Mouse (Mus musculus) forebrain, embryonic 16.5 days (tissue): ENCODE results near the gene Brpf3. TPM values are rescaled to one million over a fixed set of nuclear protein-coding genes. Genes with fewer than 3 reads are reported as not detected.

Source experiments
- ATAC-seq: fragments of 200-750 bp; cut with Nextera tagmentation; 2 replicates; pipeline ENCODE4 v1.8.0; 2017; ENCODE audit warnings: mild to moderate bottlenecking, moderate library complexity
- H3K27ac ChIP-seq: fragments of 300-500 bp; sonication (generic); 2 replicates; pipeline ENCODE4 v1.5.1; 2014; ENCODE audit warnings: low read length, control low read depth
- H3K27me3 ChIP-seq: fragments of 300-500 bp; sonication (generic); replicated peaks from 2 replicates; pipeline ENCODE4 v1.6.1; 2014; ENCODE audit warnings: low read length; ENCODE audit not compliant: control insufficient read depth, insufficient read depth
- H3K36me3 ChIP-seq: fragments of 300-500 bp; sonication (generic); 2 replicates; pipeline ENCODE4 v1.6.1; 2014; ENCODE audit not compliant: control insufficient read depth, insufficient read depth
- H3K4me1 ChIP-seq: fragments of 300-500 bp; sonication (generic); replicated peaks from 2 replicates; pipeline ENCODE4 v1.6.1; 2014; ENCODE audit warnings: low read length; ENCODE audit not compliant: control insufficient read depth, insufficient read depth
- H3K4me2 ChIP-seq: fragments of 300-500 bp; sonication (generic); 2 replicates; pipeline ENCODE4 v1.6.1; 2014; ENCODE audit warnings: mild to moderate bottlenecking, low read length, control low read depth
- H3K4me3 ChIP-seq: fragments of 300-500 bp; sonication (generic); replicated peaks from 2 replicates; pipeline ENCODE4 v1.5.1; 2014; ENCODE audit warnings: mild to moderate bottlenecking, low read length, control low read depth
- H3K9ac ChIP-seq: fragments of 300-500 bp; sonication (generic); replicated peaks from 2 replicates; pipeline ENCODE4 v1.6.1; 2014; ENCODE audit warnings: low read depth, low read length, control low read depth
- H3K9me3 ChIP-seq: fragments of 300-500 bp; sonication (generic); 2 replicates; pipeline ENCODE4 v1.6.1; 2016; ENCODE audit warnings: low read length; ENCODE audit not compliant: control insufficient read depth
- WGBS: fragments of 180-500 bp; shearing (Covaris S2); extraction: QIAGEN DNeasy Blood & Tissue Kit; methylation state at CpG from one replicate; pipeline ENCODE4 v1.1.7; 2014; 5-methylcytosine and 5-hydroxymethylcytosine counted together
- polyA plus RNA-seq: library from polyadenylated mRNA; unstranded; fragments of >200 nt; fragmentation: Nextera tagmentation; extraction: Ambion mirVana; gene quantifications from 2 replicates; pipeline ENCODE4 v1.2.1, GENCODE M21; 2015

The Brpf3 gene
- polyA plus RNA-seq, 1 experiment from 2014 or later, result 8.5 TPM

- H3K4me3 ChIP-seq, result no peak overlapping the region
- no peak overlapping the region for H3K27ac ChIP-seq
- no peaks in the 10 kb centered on the region for H3K9me3 ChIP-seq
- no peak overlapping the region for H3K9ac ChIP-seq
- no peak for ATAC-seq
- no peaks in the 10 kb centered on the region for H3K36me3 ChIP-seq
- H3K27me3 ChIP-seq, result no peaks in the 10 kb centered on the region
- 92% methylated on average over 4 of the region's 4 CpGs for WGBS
- H3K4me1 ChIP-seq, result peaks cover 11% of the 10 kb centered on the region
- H3K4me2 ChIP-seq, result no peak overlapping the region
These were observed 73.3 kb downstream of the Brpf3 start for GRCm38 (mm10) chr17:28874216-28874615.

DNA sequence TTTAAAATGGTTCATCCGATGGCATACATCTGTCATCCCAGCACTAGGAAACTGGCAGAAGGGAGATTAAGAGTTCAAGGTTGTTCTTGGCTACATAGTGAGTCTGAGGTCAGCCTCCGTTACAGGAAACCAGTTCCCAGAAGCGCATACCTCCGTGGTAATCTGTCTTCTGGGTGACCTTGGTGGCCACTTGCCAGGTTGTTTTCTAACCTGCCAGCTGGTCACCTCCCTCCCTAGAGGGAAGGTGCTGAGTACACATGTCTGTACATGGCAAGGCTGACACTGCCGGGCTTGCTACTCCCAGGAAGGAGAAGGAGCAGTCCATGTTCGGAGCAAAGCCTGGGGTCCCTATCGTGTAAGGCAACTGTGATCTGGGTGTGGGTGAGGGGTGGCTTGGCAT, 73.9 kb downstream of the Brpf3 start:
- Histone ChIP-seq H3K9me3 (no peaks in the 10 kb centered on the region), H3K27me3 (no peaks in the 10 kb centered on the region), H3K4me3 (no peak overlapping the region), H3K9ac (no peak overlapping the region), H3K27ac (no peak overlapping the region), H3K4me1 (peaks cover 10% of the 10 kb centered on the region), H3K36me3 (no peaks in the 10 kb centered on the region), H3K4me2 (no peak overlapping the region)
- no peak for ATAC-seq
- WGBS, result 64% methylated on average over 7 of the region's 7 CpGs

GRCm38 (mm10) chr17:28875316-28875715, 74.4 kb downstream of the Brpf3 start:
- peak; percentile 72 for ATAC-seq
- Histone ChIP-seq H3K36me3 (no peaks in the 10 kb centered on the region), H3K4me1 (peaks cover 14% of the 10 kb centered on the region), H3K4me3 (no peak overlapping the region), H3K27me3 (no peaks in the 10 kb centered on the region), H3K4me2 (no peak overlapping the region), H3K9me3 (no peaks in the 10 kb centered on the region), H3K9ac (no peak overlapping the region), H3K27ac (no peak overlapping the region)
- WGBS, result 37% methylated on average over 8 of the region's 8 CpGs

DNA sequence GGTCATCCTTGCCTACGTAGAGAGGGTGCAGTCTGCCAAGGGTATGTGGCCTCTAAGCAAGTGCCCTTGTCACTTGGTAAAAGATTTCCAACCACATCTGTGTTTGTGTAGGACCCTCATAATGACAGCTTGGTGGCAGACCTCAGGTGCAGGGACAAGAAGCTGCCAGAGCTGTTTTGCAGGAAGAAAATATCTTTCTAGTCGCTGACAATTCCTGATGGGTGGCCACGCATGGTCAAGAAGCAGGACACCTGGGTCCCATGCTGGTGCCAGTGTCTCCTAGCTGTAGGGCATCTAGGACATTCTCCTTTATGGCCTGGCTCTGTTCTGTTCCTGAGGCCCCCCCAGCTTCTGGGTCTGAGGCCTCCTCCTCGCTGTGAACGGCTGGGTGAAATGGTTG, 75.4 kb downstream of the Brpf3 start:
- 70% methylated on average over 5 of the region's 5 CpGs for WGBS
- Histone ChIP-seq H3K27ac (no peak overlapping the region), H3K4me3 (no peak overlapping the region), H3K9me3 (no peaks in the 10 kb centered on the region), H3K27me3 (no peaks in the 10 kb centered on the region), H3K4me2 (no peak overlapping the region), H3K4me1 (peaks cover 14% of the 10 kb centered on the region), H3K36me3 (no peaks in the 10 kb centered on the region), H3K9ac (no peak overlapping the region)
- no peak for ATAC-seq

DNA sequence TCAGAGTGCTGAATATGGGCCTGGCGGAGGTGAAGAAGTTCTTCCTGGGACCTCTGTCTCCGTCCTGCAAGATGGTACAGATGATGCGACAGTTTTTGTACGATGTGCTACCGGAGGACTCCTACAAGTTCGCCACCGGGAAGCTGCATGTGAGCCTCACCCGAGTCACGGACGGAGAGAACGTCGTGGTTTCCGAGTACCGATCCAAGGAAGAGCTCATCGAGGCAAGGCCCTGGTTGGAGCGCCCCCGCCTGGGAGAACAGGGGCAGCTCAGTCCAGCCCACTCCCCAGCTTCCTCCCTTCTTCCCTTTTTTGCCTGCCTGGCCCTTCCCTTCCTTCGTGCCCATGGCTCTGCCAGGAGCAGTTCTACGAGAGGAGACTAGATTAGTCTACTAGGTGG, 75.9 kb downstream of the Brpf3 start:
- no peaks in the 10 kb centered on the region for H3K36me3 ChIP-seq
- H3K27ac ChIP-seq, result no peak overlapping the region
- no peaks in the 10 kb centered on the region for H3K9me3 ChIP-seq
- H3K4me2 ChIP-seq, result no peak overlapping the region
- no peak for ATAC-seq
- H3K4me1 ChIP-seq, result peaks cover 14% of the 10 kb centered on the region
- 14% methylated on average over 19 of the region's 19 CpGs for WGBS
- no peak overlapping the region for H3K4me3 ChIP-seq
- H3K9ac ChIP-seq, result no peak overlapping the region
- no peaks in the 10 kb centered on the region for H3K27me3 ChIP-seq

DNA sequence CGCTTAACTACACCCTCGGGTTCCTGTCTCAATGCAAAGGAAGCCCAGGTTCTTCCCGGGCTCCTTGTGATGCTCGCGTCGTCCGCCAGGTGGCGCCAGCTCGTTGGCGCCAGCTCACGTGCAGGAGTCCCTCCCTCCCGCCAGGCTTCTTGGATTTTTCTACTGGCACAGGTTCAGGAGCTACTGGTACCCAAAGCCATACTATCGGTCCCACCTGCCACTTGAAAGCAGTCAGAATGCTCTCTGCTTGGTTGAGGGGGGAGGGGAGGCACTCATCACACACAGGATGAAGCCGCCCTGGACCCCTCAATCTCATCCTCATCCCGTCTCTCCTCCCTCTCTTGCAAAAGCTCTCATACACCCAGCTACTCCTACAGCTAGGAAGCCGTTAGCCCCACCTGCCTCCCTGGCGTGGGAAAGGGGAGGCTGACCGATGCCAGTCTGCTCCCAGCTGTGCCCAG, 79.1 kb downstream of the Brpf3 start:
- H3K4me2 ChIP-seq, result peak overlapping the region; percentile 49
- peak; percentile 46 for ATAC-seq
- H3K9me3 ChIP-seq, result no peaks in the 10 kb centered on the region
- WGBS, result 5% methylated on average over 18 of the region's 18 CpGs
- no peak overlapping the region for H3K27ac ChIP-seq
- peak overlapping the region; percentile 51 for H3K9ac ChIP-seq
- no peaks in the 10 kb centered on the region for H3K27me3 ChIP-seq
- H3K4me3 ChIP-seq, result peak overlapping the region; percentile 22
- peaks cover 13% of the 10 kb centered on the region for H3K4me1 ChIP-seq
- no peaks in the 10 kb centered on the region for H3K36me3 ChIP-seq

DNA sequence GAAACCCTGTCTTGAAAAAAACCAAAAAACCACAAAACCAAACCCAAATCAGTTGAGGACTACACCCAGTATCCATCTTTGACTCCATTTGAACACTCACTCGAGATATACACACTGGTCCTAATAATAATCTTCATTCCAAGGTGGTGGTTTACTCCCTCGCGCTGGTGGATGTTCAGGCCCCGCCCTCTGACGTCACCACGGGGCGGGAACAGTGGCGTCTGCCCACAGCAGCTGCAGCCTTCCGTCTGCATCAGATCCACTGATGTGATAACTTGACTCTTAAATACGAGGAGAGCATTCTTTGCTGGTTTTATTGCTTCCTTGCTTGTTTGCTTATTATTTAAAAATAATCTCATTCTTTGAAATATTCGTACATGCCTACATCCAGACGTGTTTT, 81.4 kb downstream of the Brpf3 start:
- Histone ChIP-seq H3K4me2 (peak overlapping the region; percentile 13), H3K4me1 (peaks cover 6% of the 10 kb centered on the region), H3K9ac (no peak overlapping the region), H3K9me3 (no peaks in the 10 kb centered on the region), H3K27ac (no peak overlapping the region), H3K4me3 (no peak overlapping the region), H3K36me3 (no peaks in the 10 kb centered on the region), H3K27me3 (no peaks in the 10 kb centered on the region)
- 3% methylated on average over 12 of the region's 12 CpGs for WGBS
- ATAC-seq, result peak; percentile 75; the same call in 1 of the 2 replicates

- no peaks in the 10 kb centered on the region for H3K9me3 ChIP-seq
- no peak overlapping the region for H3K4me3 ChIP-seq
- ATAC-seq, result no peak
- no peaks in the 10 kb centered on the region for H3K27me3 ChIP-seq
- H3K4me2 ChIP-seq, result no peak overlapping the region; the same call in 1 of the 2 replicates
- H3K36me3 ChIP-seq, result no peaks in the 10 kb centered on the region
- peaks cover 6% of the 10 kb centered on the region for H3K4me1 ChIP-seq
- WGBS, result 64% methylated on average over 8 of the region's 8 CpGs
- no peak overlapping the region for H3K9ac ChIP-seq
- no peak overlapping the region for H3K27ac ChIP-seq
These were observed 81.9 kb downstream of the Brpf3 start for GRCm38 (mm10) chr17:28882810-28883209.

- Histone ChIP-seq H3K4me1 (peaks cover 6% of the 10 kb centered on the region), H3K9ac (no peak overlapping the region), H3K4me3 (no peak overlapping the region), H3K9me3 (peaks cover 8% of the 10 kb centered on the region), H3K27ac (no peak overlapping the region), H3K4me2 (no peak overlapping the region), H3K27me3 (no peaks in the 10 kb centered on the region), H3K36me3 (no peaks in the 10 kb centered on the region)
- no peak for ATAC-seq
- WGBS, result 68% methylated on average over 10 of the region's 10 CpGs
These were observed 83.1 kb downstream of the Brpf3 start for GRCm38 (mm10) chr17:28883941-28884516.

DNA sequence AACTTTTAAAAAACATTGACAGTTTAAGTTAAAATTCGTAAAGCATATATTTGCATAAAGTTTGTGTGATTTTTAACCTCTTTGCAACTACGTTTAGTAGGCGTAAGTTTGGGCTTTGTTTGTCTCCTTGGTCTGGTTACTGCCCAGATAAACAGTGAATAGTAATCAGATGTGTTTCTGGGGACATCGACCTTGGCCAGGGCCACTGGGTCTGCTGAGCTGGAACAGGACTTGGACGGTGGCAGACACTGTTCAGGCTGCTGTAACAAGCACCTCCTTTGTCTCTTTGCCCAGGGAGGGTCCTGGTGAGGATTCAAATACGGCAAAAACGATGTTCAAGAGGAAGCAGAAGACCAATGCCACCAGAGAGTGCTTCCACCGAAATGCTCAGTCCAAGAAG, 84.3 kb downstream of the Brpf3 start:
- H3K27me3 ChIP-seq, result no peaks in the 10 kb centered on the region
- ATAC-seq, result no peak
- WGBS, result 88% methylated on average over 8 of the region's 8 CpGs
- no peak overlapping the region for H3K4me3 ChIP-seq
- no peaks in the 10 kb centered on the region; the same call in 1 of the 2 replicates for H3K4me1 ChIP-seq
- H3K9me3 ChIP-seq, result peaks cover 8% of the 10 kb centered on the region
- no peak overlapping the region for H3K4me2 ChIP-seq
- no peaks in the 10 kb centered on the region for H3K36me3 ChIP-seq
- H3K27ac ChIP-seq, result no peak overlapping the region
- no peak overlapping the region for H3K9ac ChIP-seq
